Mouse (Mus musculus) hindbrain, embryonic 11.5 days (tissue): ENCODE results near the gene Cope. TPM values are rescaled to one million over a fixed set of nuclear protein-coding genes. Genes with fewer than 3 reads are reported as not detected.

Experiments
- ATAC-seq: fragments of 200-750 bp; cut with Nextera tagmentation; 2 replicates; pipeline ENCODE4 v1.8.0; 2017; ENCODE audit warnings: mild to moderate bottlenecking, moderate TSS enrichment, moderate library complexity; ENCODE audit not compliant: low FRiP score
- DNase-seq: peaks from one replicate; pipeline ENCODE4 v3.0.0-alpha.2; 2015; ENCODE audit warnings: low spot score
- H3K27ac ChIP-seq: fragments of 300-500 bp; sonication (generic); 2 replicates; pipeline ENCODE4 v1.5.1; 2014; ENCODE audit warnings: mild to moderate bottlenecking, low read depth, low read length
- H3K27me3 ChIP-seq: fragments of 300-500 bp; sonication (generic); 2 replicates; pipeline ENCODE4 v1.6.1; 2014; ENCODE audit warnings: mild to moderate bottlenecking, low read length, moderate library complexity, mixed read lengths; ENCODE audit not compliant: control insufficient read depth, insufficient read depth
- H3K36me3 ChIP-seq: fragments of 300-500 bp; sonication (generic); 2 replicates; pipeline ENCODE4 v1.6.1; 2014; ENCODE audit warnings: mild to moderate bottlenecking, low read length, moderate library complexity, mixed read lengths; ENCODE audit not compliant: control insufficient read depth, insufficient read depth
- H3K4me1 ChIP-seq: fragments of 300-500 bp; sonication (generic); replicated peaks from 2 replicates; pipeline ENCODE4 v1.6.1; 2014; ENCODE audit warnings: low read length, mixed read lengths; ENCODE audit not compliant: control insufficient read depth, insufficient read depth
- H3K4me2 ChIP-seq: fragments of 300-500 bp; sonication (generic); replicated peaks from 2 replicates; pipeline ENCODE4 v1.6.1; 2014; ENCODE audit warnings: mild to moderate bottlenecking, low read depth, low read length
- H3K4me3 ChIP-seq: fragments of 300-500 bp; sonication (generic); 2 replicates; pipeline ENCODE4 v1.5.1; 2014; ENCODE audit warnings: low read depth, low read length
- H3K9ac ChIP-seq: fragments of 300-500 bp; sonication (generic); 2 replicates; pipeline ENCODE4 v1.6.1; 2014; ENCODE audit warnings: low read depth, low read length
- H3K9me3 ChIP-seq: fragments of 300-500 bp; sonication (generic); 2 replicates; pipeline ENCODE4 v1.6.1; 2016; ENCODE audit warnings: low read length; ENCODE audit not compliant: control insufficient read depth
- WGBS: fragments of 180-500 bp; shearing (Covaris S2); extraction: QIAGEN DNeasy Blood & Tissue Kit; methylation state at CpG from one replicate; pipeline ENCODE4 v1.1.7; 2014; 5-methylcytosine and 5-hydroxymethylcytosine counted together
- polyA plus RNA-seq: library from polyadenylated mRNA; unstranded; fragments of >200 nt; fragmentation: Nextera tagmentation; extraction: Ambion mirVana; gene quantifications from 2 replicates; pipeline ENCODE4 v1.2.1, GENCODE M21; 2014

Cope gene
- polyA plus RNA-seq, 1 experiment from 2014 or later, result 278 TPM

DNA sequence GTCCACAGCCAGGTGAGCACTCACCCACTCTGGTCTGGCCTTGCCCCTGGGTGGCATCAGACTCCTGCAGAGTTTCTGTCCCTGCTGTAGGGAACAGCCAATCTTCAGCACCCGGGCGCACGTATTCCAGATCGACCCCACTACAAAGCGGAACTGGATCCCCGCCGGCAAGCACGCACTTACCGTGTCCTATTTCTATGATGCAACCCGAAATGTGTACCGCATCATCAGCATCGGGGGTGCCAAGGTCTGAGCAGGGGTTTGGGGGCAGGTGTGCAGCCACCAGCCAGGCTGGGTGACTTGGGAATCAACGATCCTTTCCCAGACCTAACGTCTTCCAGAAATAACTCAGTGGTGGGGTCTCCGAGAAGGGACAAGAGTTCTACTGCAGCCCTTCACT, 17.0 kb upstream of the Cope start:
- peaks cover 5% of the 10 kb centered on the region; the same call in 1 of the 2 replicates for H3K4me1 ChIP-seq
- H3K4me3 ChIP-seq, result no peak overlapping the region
- no peak for ATAC-seq

GRCm38 (mm10) chr8:70286737-70287136, 15.6 kb upstream of the Cope start:
- H3K36me3 ChIP-seq, result peaks cover 15% of the 10 kb centered on the region
- whole genome bisulfite sequencing, result 87% methylated on average over 8 of the region's 8 CpGs
- H3K9ac ChIP-seq, result no peak overlapping the region
- no peak overlapping the region for H3K27ac ChIP-seq
- no peak overlapping the region for H3K4me3 ChIP-seq
- DNase-seq, result no peak
- H3K4me1 ChIP-seq, result peaks cover 5% of the 10 kb centered on the region; the same call in 1 of the 2 replicates
- no peaks in the 10 kb centered on the region for H3K9me3 ChIP-seq
- no peaks in the 10 kb centered on the region for H3K27me3 ChIP-seq
- H3K4me2 ChIP-seq, result no peak overlapping the region
- no peak for ATAC-seq

More for the DNA sequence above, 17.0 kb upstream of the Cope start:
- Histone ChIP-seq H3K36me3 (peaks cover 15% of the 10 kb centered on the region), H3K9ac (no peak overlapping the region), H3K9me3 (no peaks in the 10 kb centered on the region), H3K4me2 (no peak overlapping the region), H3K27me3 (no peaks in the 10 kb centered on the region), H3K27ac (no peak overlapping the region)
- WGBS, result 97% methylated on average over 15 of the region's 15 CpGs
- no peak for DNase-seq

DNA sequence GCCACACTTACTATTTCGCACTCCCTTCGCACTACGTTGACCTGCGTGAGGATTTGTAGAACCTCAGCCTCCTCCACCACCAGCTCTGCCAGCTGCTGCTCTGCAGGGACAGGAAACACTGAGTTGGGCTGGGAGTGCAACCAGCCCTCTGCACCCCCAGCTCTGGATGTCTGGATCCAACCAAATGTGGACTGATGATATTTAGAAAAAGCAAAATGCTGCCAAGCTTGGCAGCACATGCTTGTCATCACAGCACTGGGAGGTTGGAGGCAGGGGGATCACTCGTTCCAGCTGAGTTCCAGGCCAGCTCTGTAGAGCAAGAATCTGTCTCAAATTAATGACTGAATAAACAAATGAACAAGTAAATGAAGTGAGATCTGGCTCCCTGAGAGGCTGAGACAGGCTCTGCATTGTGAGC, 8.3 kb upstream of the Cope start:
- DNase-seq (no peak), ATAC-seq (no peak)
- H3K9me3 ChIP-seq, result no peaks in the 10 kb centered on the region
- no peak overlapping the region for H3K9ac ChIP-seq
- H3K27ac ChIP-seq, result no peak overlapping the region
- H3K36me3 ChIP-seq, result peaks cover 15% of the 10 kb centered on the region
- no peak overlapping the region for H3K4me3 ChIP-seq
- H3K4me1 ChIP-seq, result no peaks in the 10 kb centered on the region
- no peaks in the 10 kb centered on the region for H3K27me3 ChIP-seq
- no peak overlapping the region for H3K4me2 ChIP-seq
- WGBS, result 81% methylated on average over 5 of the region's 5 CpGs

DNA sequence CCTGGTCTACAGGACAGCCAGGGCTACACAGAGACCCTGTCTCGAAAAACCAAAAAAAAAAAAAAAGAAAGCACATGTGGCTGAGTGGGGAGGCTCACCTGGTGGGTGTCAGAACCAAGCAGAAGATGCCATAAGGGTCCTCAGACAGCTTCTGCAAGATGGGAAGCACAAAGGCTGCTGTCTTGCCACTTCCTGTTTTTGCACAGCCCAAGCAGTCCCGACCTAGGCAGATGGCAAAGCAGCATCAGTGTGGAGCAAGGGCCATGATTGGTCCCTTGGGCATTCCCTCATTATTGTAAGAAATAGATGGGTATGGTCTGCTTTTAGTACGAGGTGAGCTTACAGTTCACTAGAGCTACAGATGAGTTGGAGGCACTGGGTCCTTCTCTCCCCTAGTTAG, 1.4 kb upstream of the Cope start:
- H3K9me3 ChIP-seq, result no peaks in the 10 kb centered on the region
- 87% methylated on average over 3 of the region's 3 CpGs for WGBS
- no peak overlapping the region for H3K9ac ChIP-seq
- DNase-seq (no peak), ATAC-seq (no peak)
- peaks cover 5% of the 10 kb centered on the region; the same call in 1 of the 2 replicates for H3K36me3 ChIP-seq
- no peak overlapping the region for H3K27ac ChIP-seq
- H3K27me3 ChIP-seq, result no peaks in the 10 kb centered on the region
- H3K4me1 ChIP-seq, result peaks cover 6% of the 10 kb centered on the region; the same call in 1 of the 2 replicates
- no peak overlapping the region for H3K4me2 ChIP-seq
- no peak overlapping the region for H3K4me3 ChIP-seq

GRCm38 (mm10) chr8:70302901-70303300, 583 bp downstream of the Cope start:
- Histone ChIP-seq H3K4me3 (peak overlapping the region; percentile 63), H3K9me3 (no peaks in the 10 kb centered on the region), H3K27ac (no peak overlapping the region), H3K27me3 (no peaks in the 10 kb centered on the region), H3K36me3 (peaks cover 5% of the 10 kb centered on the region; the same call in 1 of the 2 replicates), H3K4me1 (peaks cover 6% of the 10 kb centered on the region; the same call in 1 of the 2 replicates), H3K4me2 (peak overlapping the region; percentile 81), H3K9ac (peak overlapping the region; percentile 57)
- DNase-seq (no peak), ATAC-seq (peak; percentile 34; the same call in 1 of the 2 replicates)
- WGBS, result 5% methylated on average over 16 of the region's 16 CpGs

GRCm38 (mm10) chr8:70309311-70309710, 7.0 kb downstream of the Cope start:
- Histone ChIP-seq H3K27ac (no peak overlapping the region), H3K9ac (no peak overlapping the region), H3K4me2 (no peak overlapping the region), H3K27me3 (no peaks in the 10 kb centered on the region), H3K4me3 (no peak overlapping the region), H3K4me1 (no peaks in the 10 kb centered on the region; the same call in 1 of the 2 replicates), H3K36me3 (peaks cover 10% of the 10 kb centered on the region), H3K9me3 (no peaks in the 10 kb centered on the region)
- DNase-seq (peak; percentile 71), ATAC-seq (no peak)
- 39% methylated on average over 2 of the region's 2 CpGs for WGBS

DNA sequence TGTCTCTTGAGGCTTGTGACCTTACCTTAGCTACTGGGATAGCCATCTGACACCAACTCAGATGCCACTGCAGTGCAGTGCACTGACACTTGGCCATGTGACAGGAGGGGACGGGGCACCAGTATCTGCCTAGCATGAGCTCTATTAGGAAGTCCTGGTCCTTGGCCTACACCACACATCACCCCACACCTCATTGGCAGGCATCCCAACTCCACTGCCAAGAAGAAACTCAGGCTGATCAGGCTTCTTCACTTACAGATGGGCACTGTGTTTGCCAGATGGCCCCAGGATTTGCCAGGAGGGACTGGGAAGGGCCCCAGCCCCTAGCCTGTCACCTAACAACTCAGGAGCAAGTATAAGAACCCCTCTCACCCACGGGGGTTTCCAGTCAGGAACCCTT, 11.1 kb downstream of the Cope start:
- 94% methylated on average over 2 of the region's 2 CpGs for WGBS
- no peak for ATAC-seq
- Histone ChIP-seq H3K4me1 (peaks cover 8% of the 10 kb centered on the region), H3K4me3 (no peak overlapping the region), H3K27me3 (no peaks in the 10 kb centered on the region), H3K4me2 (no peak overlapping the region), H3K27ac (no peak overlapping the region), H3K9me3 (no peaks in the 10 kb centered on the region), H3K9ac (no peak overlapping the region), H3K36me3 (peaks cover 5% of the 10 kb centered on the region; the same call in 1 of the 2 replicates)
- no peak for DNase-seq

DNA sequence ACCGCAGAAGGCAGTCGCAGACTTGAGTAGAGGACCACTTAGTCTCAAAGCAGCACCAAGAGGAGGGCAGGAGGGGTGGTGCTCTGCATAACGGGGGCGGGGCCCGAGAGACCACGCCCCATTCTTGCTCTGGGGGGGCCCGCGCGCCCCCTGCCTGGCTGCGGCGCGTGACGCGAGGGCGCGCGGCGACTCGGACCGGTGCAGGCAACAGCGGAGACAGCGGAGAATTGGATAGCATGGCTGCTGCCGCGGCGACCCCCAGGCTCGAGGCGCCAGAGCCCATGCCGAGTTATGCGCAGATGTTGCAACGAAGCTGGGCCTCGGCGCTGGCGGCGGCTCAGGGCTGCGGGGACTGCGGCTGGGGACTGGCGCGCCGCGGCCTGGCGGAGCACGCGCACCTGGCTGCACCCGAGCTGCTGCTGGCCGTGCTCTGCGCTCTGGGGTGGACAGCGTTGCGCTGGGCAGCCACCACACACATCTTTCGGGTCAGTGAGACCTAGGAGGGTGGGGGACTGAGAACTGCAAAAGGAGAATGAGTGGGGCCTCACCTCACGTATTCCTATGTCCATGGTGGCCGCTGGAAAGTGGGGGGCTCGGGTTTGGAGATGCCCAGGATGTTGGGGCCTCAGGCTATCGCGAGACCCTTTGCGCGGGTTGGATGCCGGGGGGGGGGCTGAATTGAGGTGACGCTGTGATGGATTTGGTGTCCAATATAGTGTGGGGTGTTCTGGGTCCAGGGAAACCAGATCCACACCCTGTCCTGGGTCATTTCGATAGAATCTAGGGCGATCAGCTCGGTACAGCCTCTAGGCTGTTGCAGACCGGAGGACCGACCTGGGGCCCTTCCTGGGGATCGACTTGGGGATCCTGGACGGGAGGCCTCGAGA, 13.5 kb downstream of the Cope start, which contains the start of gene Cers1:
TSS of gene Cers1 (plus strand) at position 152 of the 887 bp plus-strand sequence.
- Histone ChIP-seq H3K4me1 (peaks cover 8% of the 10 kb centered on the region), H3K4me3 (peak within 1 kb of the TSS; percentile 52), H3K4me2 (peak within 1 kb of the TSS; percentile 73), H3K27ac (peak within 1 kb of the TSS; percentile 83), H3K27me3 (0 out of 2 replicates have a peak, but pooled peaks cover 2% of the 10 kb centered on the region), H3K9ac (peak within 1 kb of the TSS; percentile 69), H3K9me3 (no peaks in the 10 kb centered on the region), H3K36me3 (peaks cover 4% of the 10 kb centered on the region; the same call in 1 of the 2 replicates)
- DNase-seq, result peak; percentile 80
- ATAC-seq, result peak; percentile 63
- 3% methylated on average over 66 of the region's 66 CpGs for WGBS
